Mouse (Mus musculus) lung, postnatal 0 days (tissue): ENCODE data around the gene Kcnt1.
A peak's percentile ranks its signal among the peaks of the same experiment; 100 is the strongest.

Experiments used
- CTCF ChIP-seq: IDR thresholded peaks from 2 replicates; pipeline ENCODE4 v1.5.1; 2016; ENCODE audit warnings: antibody characterized with exemption, mild to moderate bottlenecking
- EP300 ChIP-seq: IDR thresholded peaks from 2 replicates; pipeline ENCODE4 v1.6.1; 2016; ENCODE audit warnings: antibody characterized with exemption, mild to moderate bottlenecking, control low read depth

DNA sequence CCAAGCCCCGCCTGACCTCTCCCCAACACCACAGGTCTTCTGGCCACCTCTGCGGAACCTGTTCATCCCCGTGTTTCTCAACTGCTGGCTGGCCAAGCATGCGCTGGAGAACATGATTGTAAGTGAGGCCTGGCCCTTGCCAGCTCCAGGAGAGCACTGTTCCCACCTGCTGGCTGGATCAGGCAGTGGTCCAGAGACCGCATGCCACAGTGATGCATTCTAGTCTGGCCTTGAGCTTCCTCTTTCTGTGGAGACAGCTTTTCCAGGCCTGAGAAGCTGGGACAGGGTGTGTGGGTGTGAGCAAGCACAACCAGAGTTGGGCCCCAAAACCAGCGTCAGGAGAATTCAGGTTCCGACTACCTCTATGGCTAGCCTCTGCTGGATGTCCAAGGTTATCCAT is 28.9 kb downstream of the Kcnt1 start:
- no peak for TF ChIP-seq EP300
- TF ChIP-seq CTCF: peak; percentile 28
